Mouse (Mus musculus): Measurements from ENCODE around the gene Xlr3b.
"Not testable (repeated sequence)": the region's sequence is repeated elsewhere in the genome, so short reads cannot be mapped to it uniquely, and the experiment has no call there.

GRCm38 (mm10) chrX:73242821-73243325 is 50.9 kb downstream of the Xlr3b start, which contains the start of gene Xlr4c:
- TF ChIP-seq CTCF (IDR thresholded peaks at IDR 0.05; ENCODE audit: borderline replicate concordance, insufficient read depth, low read depth, low read length); POLR2A (IDR thresholded peaks at IDR 0.05; ENCODE audit: borderline replicate concordance, insufficient read depth, low read length): not testable (repeated sequence)
